Mouse (Mus musculus): ENCODE measurements at regions not wholly inside any gene's neighbourhood (a gene's known extent, or its start where the extent isn't known, plus 50 kb on each side); places are given as distances from the start of the nearest gene placed in this dataset.

- in situ Hi-C loops (cut with MboI, MseI), result loop anchor here (10.0 kb wide), 1 partner anchor 262 kb away; no protein-coding TSS in a partner anchor
These were observed 240.7 kb upstream of the Scgb2a2 start for GRCm38 (mm10) chr19:9606661-9607060.

- in situ Hi-C loops (cut with MboI, MseI), result loop anchor here (5.0 kb wide), 1 partner anchor 302 kb away; no protein-coding TSS in a partner anchor
These were observed 227.7 kb upstream of the Scgb2a2 start for GRCm38 (mm10) chr19:9619644-9620043.

All from T-helper 2 cell (primary cell).